Mouse (Mus musculus): Measurements from ENCODE around the gene 2310046K23Rik. TPM values are rescaled to one million over a fixed set of nuclear protein-coding genes. Genes with fewer than 3 reads are reported as not detected.

The 2310046K23Rik gene
- polyA plus RNA-seq (2012; rRNA removed) = not detected in 2 replicates

DNA sequence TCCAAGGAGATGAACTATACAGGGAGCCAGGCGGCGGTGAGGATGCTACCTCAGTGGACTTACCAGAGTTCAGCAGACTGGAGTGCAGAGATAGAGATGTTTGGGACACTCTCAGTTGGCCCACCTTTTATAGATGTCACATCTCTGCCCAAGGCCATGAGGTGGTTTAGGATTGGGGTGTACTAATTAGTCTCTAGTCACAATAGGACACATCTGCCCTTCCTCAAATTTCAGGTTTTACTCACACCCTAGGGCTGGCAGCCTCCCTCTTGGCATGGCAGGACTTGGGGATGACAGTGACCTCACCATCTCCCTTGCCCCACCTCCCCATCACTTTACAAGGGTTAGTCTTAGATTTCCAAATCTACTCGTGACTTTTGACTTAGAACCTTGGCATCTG lies at the start of gene 2310046K23Rik:
Gene 2310046K23Rik (minus strand): TSS at position 101 of the 400 bp plus-strand sequence.
- Histone ChIP-seq H3K4me3 (replicated peaks; ENCODE audit: insufficient read depth, low read depth, low read length) (no peak within 1 kb of the TSS), H3K4me1 (ENCODE audit: control insufficient read depth, insufficient read depth, low read length) (no peaks in the 10 kb centered on the region), H3K27me3 (ENCODE audit: control insufficient read depth, insufficient read depth, low read length) (no peaks in the 10 kb centered on the region), H3K27ac (ENCODE audit: insufficient read depth, low read length) (no peak within 1 kb of the TSS)
- no peak for DNase-seq
- no peak for TF ChIP-seq POLR2A (IDR thresholded peaks at IDR 0.05; ENCODE audit: borderline replicate concordance, insufficient read depth, low read length)
- no peak for TF ChIP-seq CTCF (IDR thresholded peaks at IDR 0.05; ENCODE audit: borderline replicate concordance, insufficient read depth, low read depth, low read length)
- 84% methylated on average over 3 of the region's 3 CpGs for whole genome bisulfite sequencing

DNA sequence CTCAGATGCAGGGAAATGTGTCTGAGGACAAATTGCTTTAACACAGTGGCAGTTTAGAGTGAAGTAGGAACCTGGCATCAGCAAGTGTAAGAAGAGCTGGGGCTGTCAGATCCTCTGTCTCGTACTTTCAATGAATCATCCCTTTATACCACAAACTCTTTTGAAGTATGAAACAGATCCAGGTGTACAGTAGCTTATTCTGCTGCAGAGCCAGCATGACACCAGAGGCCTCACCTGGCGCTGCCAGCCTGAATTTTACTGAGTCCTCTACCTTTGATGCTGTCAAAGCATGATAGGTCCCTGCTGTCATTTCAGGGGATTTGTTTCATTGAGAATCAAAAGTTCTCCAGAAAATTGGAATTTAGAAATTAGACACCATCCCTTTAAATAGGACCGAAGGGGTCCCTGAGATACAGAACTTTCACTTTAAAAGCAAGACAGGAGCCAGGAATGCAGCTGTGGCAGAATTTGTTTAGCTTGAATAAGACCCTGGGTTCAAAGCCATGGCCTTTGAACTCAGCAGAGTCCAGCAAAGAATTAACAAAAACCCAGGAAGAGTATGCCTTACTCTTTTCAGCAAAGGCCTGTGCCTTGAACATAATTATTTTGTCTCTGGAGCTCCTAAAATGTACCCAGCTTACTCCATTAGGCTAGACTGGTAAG lies 49.0 kb upstream of the 2310046K23Rik start:
- Histone ChIP-seq H3K4me1 (ENCODE audit: control insufficient read depth, insufficient read depth, low read length) (no peaks in the 10 kb centered on the region), H3K27ac (ENCODE audit: insufficient read depth, low read length) (no peak overlapping the region), H3K27me3 (ENCODE audit: control insufficient read depth, insufficient read depth, low read length) (no peaks in the 10 kb centered on the region), H3K4me3 (replicated peaks; ENCODE audit: insufficient read depth, low read depth, low read length) (no peak overlapping the region)
- TF ChIP-seq CTCF (IDR thresholded peaks at IDR 0.05; ENCODE audit: borderline replicate concordance, insufficient read depth, low read depth, low read length) (no peak), POLR2A (IDR thresholded peaks at IDR 0.05; ENCODE audit: borderline replicate concordance, insufficient read depth, low read length) (no peak)
- WGBS = 66% methylated on average over 3 of the region's 3 CpGs
- DNase-seq = no peak

DNA sequence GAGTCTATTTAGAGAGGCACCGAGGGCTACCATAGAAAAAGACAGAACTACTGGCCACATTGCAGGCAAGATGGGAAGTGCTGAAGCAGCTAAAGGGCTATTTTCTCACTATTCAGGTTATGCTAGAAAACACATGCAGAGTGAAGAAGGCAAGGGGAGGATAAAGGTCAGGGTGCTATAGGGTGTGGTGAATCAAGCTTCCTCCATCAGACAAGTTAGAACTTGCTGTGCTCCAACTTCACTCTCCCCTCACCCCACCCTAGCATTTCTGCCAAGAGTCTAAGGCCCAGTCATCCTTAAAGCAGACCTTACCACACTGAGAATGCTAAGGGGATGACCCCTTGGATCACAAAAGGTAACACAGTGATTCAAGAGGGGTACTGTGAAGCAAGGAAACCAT lies 45.2 kb upstream of the 2310046K23Rik start:
- no peak for DNase-seq
- TF ChIP-seq POLR2A (IDR thresholded peaks at IDR 0.05; ENCODE audit: borderline replicate concordance, insufficient read depth, low read length) (no peak), CTCF (IDR thresholded peaks at IDR 0.05; ENCODE audit: borderline replicate concordance, insufficient read depth, low read depth, low read length) (no peak)
- no peaks in the 10 kb centered on the region for H3K4me1 ChIP-seq (ENCODE audit: control insufficient read depth, insufficient read depth, low read length)

DNA sequence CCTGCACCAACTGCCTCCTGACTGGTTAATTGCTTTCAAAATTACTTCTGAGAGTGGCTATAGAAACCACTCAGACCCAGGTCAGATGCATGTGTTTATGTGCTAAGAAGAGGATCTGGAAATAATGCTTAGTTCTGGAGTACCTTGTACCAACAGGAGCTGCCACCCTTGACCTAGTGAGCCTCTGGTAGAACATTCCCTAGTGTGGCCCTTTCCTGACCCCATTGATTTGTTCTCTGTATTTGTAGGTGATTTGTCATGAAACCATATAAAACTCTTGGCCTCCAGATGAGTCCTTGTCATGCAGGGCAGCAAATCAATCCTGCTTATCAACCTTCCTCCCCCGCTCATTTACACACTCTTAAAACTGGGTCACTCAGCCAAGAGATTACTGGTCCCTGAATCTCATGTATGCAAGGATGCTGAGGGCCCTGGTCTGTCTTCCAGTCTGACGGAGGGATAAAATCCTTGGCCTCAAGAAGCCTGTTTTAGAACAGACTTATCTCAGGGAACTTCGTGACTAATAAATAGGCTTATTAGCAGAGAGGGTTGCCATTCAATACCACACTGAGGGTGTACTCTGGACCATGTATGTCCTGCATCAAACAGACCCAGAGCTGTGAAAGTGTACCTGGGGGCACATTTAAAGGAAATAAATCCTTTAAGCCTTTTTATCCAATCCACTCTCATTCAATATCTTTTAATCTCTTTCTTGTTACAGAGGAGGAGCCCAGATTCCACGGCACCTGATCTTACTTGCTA lies 44.5 kb upstream of the 2310046K23Rik start:
- Histone ChIP-seq H3K27me3 (ENCODE audit: control insufficient read depth, insufficient read depth, low read length) (no peaks in the 10 kb centered on the region), H3K27ac (ENCODE audit: insufficient read depth, low read length) (no peak overlapping the region), H3K4me3 (replicated peaks; ENCODE audit: insufficient read depth, low read depth, low read length) (no peak overlapping the region), H3K4me1 (ENCODE audit: control insufficient read depth, insufficient read depth, low read length) (no peaks in the 10 kb centered on the region)
- WGBS = 71% methylated on average over 4 of the region's 4 CpGs
- TF ChIP-seq POLR2A (IDR thresholded peaks at IDR 0.05; ENCODE audit: borderline replicate concordance, insufficient read depth, low read length) = no peak
- TF ChIP-seq CTCF (IDR thresholded peaks at IDR 0.05; ENCODE audit: borderline replicate concordance, insufficient read depth, low read depth, low read length) = no peak
- no peak for DNase-seq

More for the DNA sequence above, 45.2 kb upstream of the 2310046K23Rik start:
- WGBS = 80% methylated on average over 1 of the region's 1 CpGs
- Histone ChIP-seq H3K27ac (ENCODE audit: insufficient read depth, low read length) (no peak overlapping the region), H3K27me3 (ENCODE audit: control insufficient read depth, insufficient read depth, low read length) (no peaks in the 10 kb centered on the region), H3K4me3 (replicated peaks; ENCODE audit: insufficient read depth, low read depth, low read length) (no peak overlapping the region)

DNA sequence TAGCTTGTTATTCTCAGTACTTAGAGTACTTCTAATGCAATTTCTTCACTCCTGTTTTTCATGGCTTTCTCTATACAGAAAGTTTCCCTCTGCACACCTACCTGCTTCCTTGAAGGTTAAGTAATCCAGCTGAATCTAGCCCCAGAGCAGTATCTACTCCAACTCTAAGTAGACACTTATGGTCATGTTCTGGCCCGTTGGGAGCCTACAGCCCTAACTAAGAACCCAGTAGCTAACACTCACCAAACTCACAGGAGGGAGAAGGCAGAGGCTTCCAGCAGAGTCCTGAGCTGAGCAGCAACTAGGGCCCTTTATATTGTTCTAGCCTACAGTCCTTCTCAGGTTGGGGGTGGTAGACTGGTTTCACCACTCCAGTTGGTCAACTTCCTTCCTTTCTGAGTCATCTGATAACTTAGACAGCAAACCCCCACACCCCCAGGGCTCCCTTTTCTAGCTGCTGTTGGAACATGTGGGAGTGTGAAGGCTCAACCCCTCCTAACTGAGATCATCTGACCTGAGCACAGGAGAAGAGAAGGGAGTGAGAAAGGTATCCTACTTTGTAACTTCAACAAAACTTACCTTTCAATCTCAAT lies 39.2 kb upstream of the 2310046K23Rik start, which contains the start of gene Ivl:
Gene Ivl (minus strand): TSS at position 287 of the 593 bp plus-strand sequence.
- 76% methylated on average over 1 of the region's 1 CpGs for WGBS

DNA sequence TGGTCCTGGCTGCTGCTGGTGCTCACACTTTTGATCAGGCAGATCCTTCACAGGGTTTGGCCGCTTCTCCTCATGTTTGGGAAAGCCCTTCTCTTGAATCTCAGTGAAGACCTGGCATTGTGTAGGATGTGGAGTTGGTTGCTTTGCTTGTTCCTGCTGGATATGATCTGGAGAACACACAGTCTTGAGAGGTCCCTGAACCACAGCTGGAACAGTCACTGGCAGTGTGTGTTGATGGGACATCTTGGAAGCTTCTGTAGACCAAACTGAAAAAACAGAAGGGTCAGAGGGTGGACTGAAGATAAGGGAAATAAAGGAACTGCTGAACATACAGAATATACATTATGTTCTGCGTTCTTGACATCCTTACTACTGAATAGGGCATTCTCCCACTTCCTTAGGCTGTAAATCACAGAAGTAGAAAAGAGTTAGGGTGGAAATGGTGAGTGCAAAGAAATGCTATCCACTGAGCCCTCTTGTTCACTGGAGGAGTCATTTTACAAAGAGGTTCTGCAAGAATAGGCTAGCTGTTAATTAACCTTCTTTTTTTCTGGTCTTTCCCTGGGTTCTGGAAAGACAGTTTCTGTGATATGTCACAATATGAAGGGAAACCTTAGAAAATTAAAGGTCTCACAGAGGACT lies 38.3 kb upstream of the 2310046K23Rik start:
- Histone ChIP-seq H3K4me3 (replicated peaks; ENCODE audit: insufficient read depth, low read depth, low read length) (no peak overlapping the region), H3K4me1 (ENCODE audit: control insufficient read depth, insufficient read depth, low read length) (no peaks in the 10 kb centered on the region), H3K27me3 (ENCODE audit: control insufficient read depth, insufficient read depth, low read length) (no peaks in the 10 kb centered on the region), H3K27ac (ENCODE audit: insufficient read depth, low read length) (no peak overlapping the region)
- no peak for TF ChIP-seq CTCF (IDR thresholded peaks at IDR 0.05; ENCODE audit: borderline replicate concordance, insufficient read depth, low read depth, low read length)
- no peak for TF ChIP-seq POLR2A (IDR thresholded peaks at IDR 0.05; ENCODE audit: borderline replicate concordance, insufficient read depth, low read length)
- WGBS = 64% methylated on average over 2 of the region's 2 CpGs
- no peak for DNase-seq

More for the DNA sequence above, 39.2 kb upstream of the 2310046K23Rik start, which contains the start of gene Ivl:
- Histone ChIP-seq H3K27me3 (ENCODE audit: control insufficient read depth, insufficient read depth, low read length) (no peaks in the 10 kb centered on the region), H3K4me3 (replicated peaks; ENCODE audit: insufficient read depth, low read depth, low read length) (no peak within 1 kb of the TSS), H3K4me1 (ENCODE audit: control insufficient read depth, insufficient read depth, low read length) (no peaks in the 10 kb centered on the region), H3K27ac (ENCODE audit: insufficient read depth, low read length) (no peak within 1 kb of the TSS)
- TF ChIP-seq POLR2A (IDR thresholded peaks at IDR 0.05; ENCODE audit: borderline replicate concordance, insufficient read depth, low read length) = no peak
- TF ChIP-seq CTCF (IDR thresholded peaks at IDR 0.05; ENCODE audit: borderline replicate concordance, insufficient read depth, low read depth, low read length) = no peak
- DNase-seq = no peak

DNA sequence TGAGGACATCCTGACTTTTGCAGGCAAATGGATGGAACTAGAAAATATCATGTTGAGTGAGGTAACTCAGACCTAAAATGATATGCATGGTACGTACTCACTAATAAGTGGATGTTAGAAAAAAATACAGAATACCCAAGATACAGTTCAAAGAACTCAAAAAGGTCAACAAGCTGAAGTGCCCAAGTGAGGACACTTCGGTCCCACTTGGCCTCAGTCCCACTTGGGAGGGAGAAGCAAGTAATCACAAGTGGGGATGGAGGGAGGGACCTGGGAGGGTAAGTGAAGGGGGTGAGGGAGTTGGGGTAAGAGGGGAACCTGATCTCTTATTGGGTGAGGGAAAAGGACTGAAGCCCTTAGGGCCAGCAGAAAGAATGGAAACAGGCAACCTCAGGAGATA lies 34.4 kb upstream of the 2310046K23Rik start:
- H3K27ac ChIP-seq (ENCODE audit: insufficient read depth, low read length) = no peak overlapping the region
- DNase-seq = no peak
- H3K27me3 ChIP-seq (ENCODE audit: control insufficient read depth, insufficient read depth, low read length) = no peaks in the 10 kb centered on the region
- 87% methylated on average over 2 of the region's 2 CpGs for WGBS
- H3K4me1 ChIP-seq (ENCODE audit: control insufficient read depth, insufficient read depth, low read length) = no peaks in the 10 kb centered on the region
- no peak overlapping the region for H3K4me3 ChIP-seq (replicated peaks; ENCODE audit: insufficient read depth, low read depth, low read length)
- TF ChIP-seq CTCF (IDR thresholded peaks at IDR 0.05; ENCODE audit: borderline replicate concordance, insufficient read depth, low read depth, low read length) (no peak), POLR2A (IDR thresholded peaks at IDR 0.05; ENCODE audit: borderline replicate concordance, insufficient read depth, low read length) (no peak)

Data from cerebellum, adult 2 months (tissue).